Mouse (Mus musculus) layer of hippocampus, adult 9-11 months (tissue): ENCODE results near the gene Itpr3.
A peak's percentile ranks its signal among the peaks of the same experiment; 100 is the strongest.

Source experiments
- DNase-seq: peaks from one replicate; pipeline ENCODE4 v3.0.0; 2022

The Itpr3 gene

DNA sequence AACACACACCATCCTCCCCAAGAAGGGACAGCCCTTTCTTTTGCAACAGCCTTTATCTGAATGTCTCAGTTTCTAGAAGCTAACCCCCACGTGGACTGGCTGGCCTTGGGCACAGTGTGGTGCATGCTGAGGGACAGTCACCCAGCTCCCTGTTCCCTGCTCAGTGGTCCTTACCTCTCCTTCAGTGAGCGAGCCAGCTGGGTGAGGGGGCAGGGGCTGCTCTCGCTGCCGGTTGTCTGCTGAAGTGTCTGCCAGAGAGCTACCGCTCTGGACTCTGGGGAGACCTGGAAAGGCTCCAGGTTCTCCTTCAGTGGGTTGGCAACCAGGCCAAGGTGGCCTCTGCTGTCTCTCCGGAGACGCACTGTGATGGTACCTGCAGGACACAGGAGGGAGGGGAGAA, 93.8 kb downstream of the Itpr3 start:
- no peak for DNase-seq

DNA sequence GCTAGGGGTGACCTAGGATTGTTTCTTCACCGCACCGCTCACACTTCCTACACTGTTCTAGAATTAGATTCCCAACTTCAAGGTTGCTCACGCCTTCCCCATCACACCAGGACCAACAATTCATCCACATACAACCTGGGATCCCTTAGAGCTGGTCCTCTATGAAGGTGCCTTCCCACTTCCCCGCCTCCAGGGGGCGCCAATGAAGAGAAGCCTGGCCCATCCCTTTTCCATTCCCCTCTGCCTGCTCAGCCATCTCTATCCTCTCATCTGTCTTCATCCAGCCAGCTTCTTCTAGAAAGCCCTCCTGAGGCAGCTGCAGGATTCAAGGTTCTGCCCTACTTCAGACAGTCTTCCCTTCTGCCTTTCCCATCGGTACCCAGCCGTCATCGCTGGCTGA, 94.3 kb downstream of the Itpr3 start:
- no peak for DNase-seq

DNA sequence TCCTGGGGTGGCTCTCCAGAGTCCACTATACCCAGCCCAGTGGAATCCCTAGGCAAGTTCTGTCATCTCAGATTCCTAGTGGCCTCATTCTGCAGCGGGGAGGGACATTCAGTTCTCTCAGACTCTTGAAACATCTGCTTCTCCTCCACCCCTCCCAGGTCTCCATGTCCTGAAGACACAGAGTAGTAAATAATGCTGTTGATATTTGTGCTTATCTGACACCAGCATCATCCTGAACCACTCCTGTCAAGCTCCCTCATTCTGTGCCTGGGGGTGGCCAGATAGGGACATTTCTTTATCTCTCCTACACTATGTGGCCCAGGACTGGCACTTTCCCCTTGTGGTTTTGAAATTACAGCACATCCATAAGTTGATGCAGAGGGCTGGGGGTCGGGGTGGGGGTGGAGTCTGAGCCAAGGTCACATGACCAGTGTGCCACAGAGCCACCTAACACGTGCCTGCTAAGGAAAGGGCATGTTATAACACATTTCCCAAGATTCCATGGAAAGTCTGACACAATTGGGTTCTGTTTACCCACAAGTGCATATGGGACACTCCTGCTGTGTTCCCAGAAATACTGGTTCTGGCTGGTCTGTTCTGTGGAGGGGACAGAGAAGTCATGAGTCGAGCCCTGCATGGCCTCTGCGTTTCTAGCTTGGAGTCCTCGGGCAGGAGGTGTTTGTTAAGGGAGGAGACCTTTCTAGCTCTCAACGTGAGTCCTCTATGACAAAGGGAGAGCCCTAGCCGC, 96.0 kb downstream of the Itpr3 start:
- DNase-seq: no peak

- no peak for DNase-seq
These were observed 96.7 kb downstream of the Itpr3 start for GRCm38 (mm10) chr17:27153773-27154193.

DNA sequence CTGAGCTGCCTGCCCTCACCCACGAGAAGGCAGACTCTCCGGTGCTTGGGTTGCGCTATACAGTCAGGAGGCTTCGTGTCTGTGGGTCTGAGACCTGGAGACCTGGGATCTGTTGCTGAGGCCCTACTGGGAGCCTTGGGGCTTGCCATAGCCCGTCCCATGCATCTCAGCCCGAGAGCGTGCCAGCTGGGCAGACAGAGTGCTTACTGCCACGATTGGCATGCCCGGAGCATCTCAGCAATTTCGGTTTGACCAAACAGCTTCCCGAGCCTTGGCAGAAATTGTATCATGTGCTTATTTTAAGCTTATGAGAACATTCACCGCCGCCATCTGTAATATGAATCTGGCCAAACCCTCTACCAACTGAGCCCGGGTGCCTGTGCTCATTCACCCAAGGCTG, 97.2 kb downstream of the Itpr3 start:
- peak; percentile 73 for DNase-seq

DNA sequence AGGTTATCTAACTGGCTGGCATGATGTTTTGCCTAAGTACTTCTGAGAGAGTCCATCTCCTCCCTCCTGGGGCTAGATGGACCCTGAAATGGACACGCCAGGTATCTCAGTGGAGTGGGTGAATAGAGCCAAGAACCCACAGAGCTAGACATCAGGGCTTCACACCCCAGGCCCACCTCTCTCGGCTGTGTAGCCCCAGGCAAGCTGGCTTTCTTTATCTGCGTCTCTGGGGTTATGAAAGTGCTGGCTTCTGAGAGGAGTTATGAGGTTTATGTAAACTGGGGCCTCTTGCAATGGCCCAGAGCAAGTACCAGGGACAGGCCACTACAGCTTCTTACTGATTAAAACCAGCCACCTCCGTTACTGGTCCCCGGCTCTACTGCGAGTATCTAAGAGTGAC, 97.8 kb downstream of the Itpr3 start:
- no peak for DNase-seq

- no peak for DNase-seq
These were observed 98.6 kb downstream of the Itpr3 start for GRCm38 (mm10) chr17:27155752-27156151.

- DNase-seq: no peak
These were observed 101.3 kb downstream of the Itpr3 start for GRCm38 (mm10) chr17:27158439-27158838.

DNA sequence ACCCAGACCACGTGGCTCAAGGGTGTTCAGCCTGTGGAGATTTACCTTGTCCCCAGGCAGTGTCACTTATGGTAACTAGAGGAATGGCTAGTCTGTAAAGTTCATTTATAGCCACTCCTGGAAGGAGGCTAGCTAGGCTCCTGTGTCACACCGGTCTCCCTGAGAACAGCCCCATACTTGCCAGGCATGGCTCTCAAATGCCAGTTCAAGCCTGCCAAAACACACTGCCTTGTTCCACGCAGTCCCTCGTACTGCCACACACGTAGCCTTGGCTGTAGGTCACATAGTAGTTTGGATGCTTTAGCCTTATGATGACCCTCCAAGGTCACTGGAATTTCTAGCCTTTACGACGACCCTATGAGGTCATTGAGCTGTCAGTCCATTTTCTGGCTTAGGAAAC, 102.1 kb downstream of the Itpr3 start:
- DNase-seq: no peak

DNA sequence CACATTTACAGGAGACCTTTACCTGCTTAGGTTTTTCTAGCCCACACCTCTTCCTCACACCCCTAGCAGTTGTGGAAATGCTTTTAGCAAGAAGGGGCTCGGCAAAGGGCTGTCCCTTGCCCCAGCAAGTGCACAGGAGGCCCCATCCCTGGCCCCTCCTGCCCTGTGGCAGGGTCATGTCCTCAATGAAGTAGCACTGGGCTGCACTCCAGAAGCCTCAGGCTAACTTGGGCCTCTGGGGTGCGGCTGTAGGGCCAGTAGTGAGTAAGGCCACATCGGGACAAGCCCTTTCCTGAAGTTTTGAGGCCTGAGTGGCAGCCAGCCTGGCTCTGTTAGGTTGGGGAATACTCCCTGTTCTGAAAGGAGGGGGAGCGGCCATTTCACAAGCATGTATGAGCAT, 103.8 kb downstream of the Itpr3 start:
- no peak for DNase-seq

- no peak for DNase-seq
These were observed 108.1 kb downstream of the Itpr3 start for GRCm38 (mm10) chr17:27165054-27165773.

- no peak for DNase-seq
These were observed 109.8 kb downstream of the Itpr3 start for GRCm38 (mm10) chr17:27166901-27167300.

- DNase-seq: no peak
These were observed 110.4 kb downstream of the Itpr3 start, which contains the start of gene Ip6k3 for GRCm38 (mm10) chr17:27167545-27167944. Gene Ip6k3 (minus strand): TSS chr17:27167795.

DNA sequence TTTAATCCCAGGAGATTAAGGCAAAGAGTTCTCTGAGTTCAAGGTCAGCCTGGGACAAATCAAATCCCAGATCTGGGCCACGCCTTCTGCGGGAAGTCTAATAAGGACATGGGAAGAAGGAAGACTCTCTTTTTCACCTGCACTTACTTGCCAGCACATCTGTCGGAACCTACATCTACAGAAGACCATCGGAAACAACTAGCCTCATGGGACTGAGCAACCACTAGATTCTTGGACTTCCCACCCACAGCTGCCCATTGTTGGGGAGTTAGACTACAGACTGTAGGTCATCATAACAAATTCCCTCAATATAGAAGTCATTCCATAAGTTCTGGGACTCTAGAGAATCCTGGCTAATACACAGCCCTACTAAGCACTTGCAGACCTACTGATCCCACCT, 111.5 kb downstream of the Itpr3 start:
- DNase-seq: no peak

- DNase-seq: no peak
These were observed 113.0 kb downstream of the Itpr3 start for GRCm38 (mm10) chr17:27169952-27170695.

GRCm38 (mm10) chr17:27171121-27171520, 114.0 kb downstream of the Itpr3 start:
- no peak for DNase-seq
